Mouse (Mus musculus) adrenal gland, postnatal 36 days (tissue): Measurements from ENCODE around the gene Gm14569. TPM values are rescaled to one million over a fixed set of nuclear protein-coding genes. Genes with fewer than 3 reads are reported as not detected.

Experiments used
- DNase-seq, 2 experiments: peaks; one replicate each; pipeline ENCODE4 v3.0.0; 2021; ENCODE audit warnings: mixed read lengths in 1 of 2
- long read RNA-seq, 2 experiments: library from polyadenylated mRNA; stranded (forward); transcript quantifications; one replicate each; pipeline ENCODE4 v2.0.0; 2021; ENCODE audit warnings: borderline sequencing depth in 2 of 2
- total RNA-seq, 2 experiments: library from RNA; stranded (reverse); gene quantifications; 2 replicates each; pipeline ENCODE4 v1.2.3; 2021

Gene Gm14569
- total RNA-seq: under 1 TPM in 1 of 2 experiments, not detected in 1; 0.20 TPM
- long read RNA-seq, experiment 1: 0 reads
- long read RNA-seq, experiment 2: 0 reads

DNA sequence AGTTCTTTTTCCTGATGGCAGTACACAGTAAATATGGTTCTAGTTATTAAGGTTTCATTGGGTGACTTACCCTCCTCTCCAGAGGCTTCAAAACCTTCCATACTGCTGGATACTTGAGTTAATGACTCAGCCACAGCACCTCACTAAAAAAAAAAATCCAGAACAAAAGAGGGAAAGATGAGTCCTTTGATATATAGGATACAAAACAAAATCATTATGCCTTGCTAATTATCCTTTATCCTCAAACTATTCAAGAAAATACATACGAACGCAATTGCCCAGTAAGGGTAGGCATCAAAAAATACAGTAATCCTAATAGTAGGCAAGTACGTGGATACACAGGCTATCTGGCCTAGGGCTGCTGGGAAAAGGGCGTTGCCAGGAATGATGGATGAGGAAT lies at the start of gene Gm14569:
Gm14569 (minus strand) TSS at position 101 of the 400 bp plus-strand sequence.
- DNase-seq: no peak

- peak; percentile 81 to 83 for DNase-seq
These were observed 42.9 kb upstream of the Gm14569 start for GRCm38 (mm10) chrX:36534514-36534913.

DNA sequence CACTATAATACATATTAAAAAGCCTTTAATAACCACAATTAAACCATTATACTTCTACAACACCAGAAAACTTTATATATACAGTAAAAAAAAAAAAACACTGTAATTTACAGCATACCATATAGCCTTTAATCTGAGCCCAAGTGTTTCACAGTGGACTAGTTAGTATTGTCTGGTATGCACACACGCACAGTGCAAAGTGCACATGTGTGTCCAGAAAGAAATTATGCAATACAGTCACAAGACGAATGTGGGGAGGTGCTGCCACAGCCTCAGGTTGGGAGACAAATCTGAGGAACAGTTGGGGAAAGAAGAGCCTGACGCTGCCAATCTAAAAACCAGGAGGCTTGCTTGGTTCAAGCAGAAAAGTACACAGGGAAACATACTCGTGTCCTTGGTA lies 42.1 kb upstream of the Gm14569 start:
- no peak for DNase-seq

GRCm38 (mm10) chrX:36530251-36530650 lies 38.6 kb upstream of the Gm14569 start:
- DNase-seq: no peak

DNA sequence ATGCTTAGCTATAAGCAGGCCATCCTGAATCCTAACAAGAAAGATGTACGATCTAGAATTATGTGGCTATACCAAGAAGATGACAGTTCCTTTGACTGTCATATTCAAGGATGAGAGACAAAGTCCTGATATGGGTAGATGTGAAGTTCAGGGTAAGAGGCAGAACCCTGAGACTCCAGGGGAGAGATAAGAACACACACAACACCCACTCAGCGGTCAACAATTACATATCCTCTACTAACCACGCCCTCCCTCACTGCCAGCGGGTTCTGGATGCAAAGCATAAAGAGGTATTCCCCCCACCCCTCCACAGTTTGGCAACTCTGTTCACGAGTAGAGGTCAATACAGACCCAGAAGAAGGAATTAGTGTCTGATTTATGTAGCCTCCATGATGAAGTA lies 32.1 kb upstream of the Gm14569 start:
- DNase-seq: no peak

GRCm38 (mm10) chrX:36513726-36514125 lies 22.1 kb upstream of the Gm14569 start:
- peak; percentile 33 to 40 for DNase-seq

DNA sequence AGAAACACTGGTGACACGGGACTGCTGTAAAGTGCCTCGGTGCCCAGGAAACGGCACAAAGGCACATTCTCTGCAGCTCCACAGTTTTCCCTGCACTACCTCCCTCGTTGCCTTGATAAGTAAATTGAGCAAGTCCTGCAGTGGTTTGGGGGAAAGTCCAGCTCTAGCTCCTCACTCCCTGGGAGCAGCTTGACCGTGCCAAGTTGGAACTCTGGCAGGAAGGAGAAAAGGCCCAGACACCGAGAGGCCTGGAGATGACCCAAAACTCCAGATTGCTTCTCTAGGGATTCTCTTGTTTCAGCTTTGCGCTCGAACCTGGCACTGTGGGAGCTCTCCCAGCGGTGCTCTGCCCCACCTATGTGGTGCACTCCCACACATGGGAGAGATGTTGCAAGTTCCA lies 21.6 kb upstream of the Gm14569 start:
- DNase-seq: no peak

GRCm38 (mm10) chrX:36506863-36507262 lies 15.2 kb upstream of the Gm14569 start:
- DNase-seq: no peak

DNA sequence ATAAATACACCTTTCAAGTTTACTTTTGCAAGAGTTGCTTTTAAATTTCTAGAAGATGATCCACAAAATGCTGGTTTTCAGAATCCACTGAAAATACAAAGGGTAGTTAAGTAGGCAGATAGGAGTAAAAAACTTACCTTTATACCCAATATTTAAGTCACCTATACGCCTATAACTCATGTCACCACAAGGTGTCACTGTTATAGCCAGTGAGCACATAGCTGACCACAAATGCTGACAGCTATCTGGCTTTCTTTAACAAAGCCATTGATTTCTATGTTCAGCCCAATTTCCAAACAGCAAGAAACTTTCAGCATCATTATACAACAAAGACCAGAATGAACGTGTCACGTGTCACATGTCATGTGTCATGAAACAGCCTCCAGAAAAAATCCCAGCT lies 2.1 kb downstream of the Gm14569 start:
- no peak for DNase-seq

- DNase-seq: no peak
These were observed 3.6 kb downstream of the Gm14569 start for GRCm38 (mm10) chrX:36487996-36488395.

GRCm38 (mm10) chrX:36474873-36475272 lies 16.8 kb downstream of the Gm14569 start:
- no peak for DNase-seq

- DNase-seq: no peak
These were observed 17.4 kb downstream of the Gm14569 start for GRCm38 (mm10) chrX:36474103-36474751.

DNA sequence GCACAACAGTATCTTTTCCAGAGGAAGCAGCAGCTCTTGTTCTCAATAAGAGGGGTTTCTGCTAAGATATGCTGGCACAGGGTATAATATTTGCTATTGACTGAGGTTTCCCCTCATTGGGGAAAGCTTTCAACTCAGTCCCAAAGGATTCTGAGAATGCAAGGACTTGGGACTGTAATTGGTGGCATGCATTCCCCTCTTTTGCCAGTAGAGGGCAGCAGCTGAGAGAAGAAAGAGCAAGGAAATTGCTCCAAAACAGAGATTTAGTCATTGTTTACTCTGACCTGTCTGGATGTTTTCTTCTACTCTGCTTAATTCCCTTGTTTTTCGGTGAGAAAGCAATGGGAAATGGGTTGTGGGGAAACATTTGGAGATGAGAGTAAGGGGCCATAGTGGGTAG lies 35.6 kb downstream of the Gm14569 start:
- DNase-seq: peak; percentile 36 to 39

DNA sequence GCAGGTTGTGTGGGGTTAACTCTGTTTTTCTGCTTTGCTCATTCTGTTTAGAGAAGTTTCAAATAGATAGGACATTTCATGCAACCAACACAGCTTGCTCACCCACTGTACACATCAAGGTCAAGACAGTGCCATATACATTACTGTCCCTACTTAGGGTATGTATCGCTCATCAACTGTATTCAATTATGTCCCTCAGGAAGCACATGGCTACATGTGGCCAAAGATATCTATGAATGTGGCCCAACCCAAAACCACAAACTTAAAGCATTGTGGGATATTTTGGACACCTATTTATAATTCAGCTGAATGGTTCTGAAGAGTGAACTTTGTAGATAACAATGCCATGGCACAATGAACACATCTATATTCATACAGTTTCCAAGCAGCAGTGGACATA lies 53.7 kb downstream of the Gm14569 start:
- DNase-seq: no peak

DNA sequence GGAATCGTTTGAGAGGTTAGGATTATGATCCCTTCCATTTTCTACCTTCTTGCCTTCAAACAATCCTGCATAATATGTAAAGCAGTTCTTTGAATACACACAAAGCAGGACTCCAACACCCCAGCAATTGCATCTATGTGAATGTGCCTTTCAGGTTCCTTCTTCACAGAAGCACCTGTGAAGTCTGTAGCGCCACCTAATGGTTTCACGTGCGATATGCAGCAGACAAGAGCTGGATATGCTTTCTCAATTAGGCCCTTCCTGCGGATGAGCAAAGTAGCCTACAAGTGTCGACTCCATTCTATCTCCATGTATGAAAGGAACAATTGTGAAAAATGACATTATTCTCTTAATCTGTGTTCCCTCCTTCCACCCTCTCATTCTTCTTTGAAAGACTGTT lies 56.6 kb downstream of the Gm14569 start:
- DNase-seq: peak in 1 of 2 experiments; percentile 5

DNA sequence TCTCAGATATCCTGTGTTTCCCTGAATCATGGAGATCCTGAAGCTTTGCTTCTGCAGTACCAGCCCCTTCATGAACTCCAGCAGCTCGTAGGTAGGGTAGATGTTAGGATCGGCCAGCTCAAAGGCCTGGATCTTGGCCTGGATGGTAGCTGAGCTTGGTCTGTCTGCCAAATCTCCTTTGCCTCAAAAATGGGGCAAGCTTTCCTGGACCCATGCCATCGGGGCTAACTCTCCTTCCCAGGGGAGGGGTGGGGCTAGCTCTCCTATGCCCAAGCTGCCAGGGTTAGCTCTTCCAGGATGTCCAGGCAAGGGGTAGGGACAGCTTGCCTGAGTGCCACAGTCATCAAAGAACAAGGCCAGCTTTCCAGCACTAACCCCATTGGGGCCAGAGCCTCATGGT lies 72.5 kb downstream of the Gm14569 start:
- peak; percentile 7 to 42 for DNase-seq

GRCm38 (mm10) chrX:36402316-36402715 lies 89.3 kb downstream of the Gm14569 start:
- DNase-seq: peak; percentile 5 to 25

GRCm38 (mm10) chrX:36400980-36401379 lies 90.7 kb downstream of the Gm14569 start, which contains the start of gene Gm6268:
TSS of gene Gm6268 (plus strand) at chrX:36401280.
- DNase-seq: no peak

DNA sequence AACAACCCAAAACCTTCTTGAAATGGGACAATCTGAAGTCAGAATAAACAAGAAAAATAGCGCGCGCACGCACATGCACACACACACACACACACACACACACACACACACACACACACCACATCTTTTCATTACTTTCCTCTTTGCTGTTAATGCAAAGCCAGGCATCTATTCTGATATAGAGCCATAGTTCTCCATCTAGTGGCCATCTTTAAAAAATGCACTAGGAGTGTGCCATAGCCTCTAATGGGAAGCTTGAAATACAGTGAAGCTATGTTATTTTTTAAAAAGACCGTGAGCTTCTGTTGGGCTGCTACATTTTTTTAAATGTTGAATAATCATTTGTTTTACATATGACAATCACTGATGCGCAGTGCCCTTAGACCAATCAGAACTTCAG lies 98.4 kb downstream of the Gm14569 start:
- DNase-seq: no peak

- no peak for DNase-seq
These were observed 99.0 kb downstream of the Gm14569 start for GRCm38 (mm10) chrX:36392672-36393071.

GRCm38 (mm10) chrX:36390503-36390902 lies 101.1 kb downstream of the Gm14569 start:
- no peak for DNase-seq

GRCm38 (mm10) chrX:36389971-36390370 lies 101.7 kb downstream of the Gm14569 start:
- no peak for DNase-seq

- DNase-seq: peak; percentile 39 to 59
These were observed 106.3 kb downstream of the Gm14569 start for GRCm38 (mm10) chrX:36385340-36385739.
